Mouse (Mus musculus) midbrain, embryonic 10.5 days (tissue): ENCODE data around the gene H2-M10.2. TPM values are rescaled to one million over a fixed set of nuclear protein-coding genes. Genes with fewer than 3 reads are reported as not detected.

Experiments used
- DNase-seq: peaks from one replicate; pipeline ENCODE4 v3.0.0-alpha.2; 2017; ENCODE audit warnings: low spot score
- H3K27ac ChIP-seq: fragments of 300-500 bp; sonication (generic); replicated peaks from 2 replicates; pipeline ENCODE4 v1.5.1; 2016; ENCODE audit warnings: mild to moderate bottlenecking
- H3K27me3 ChIP-seq: fragments of 300-500 bp; sonication (generic); 2 replicates; pipeline ENCODE4 v1.6.1; 2016; ENCODE audit warnings: low read depth, mild to moderate bottlenecking; ENCODE audit not compliant: poor library complexity, severe bottlenecking
- H3K36me3 ChIP-seq: fragments of 300-500 bp; sonication (generic); 2 replicates; pipeline ENCODE4 v1.6.1; 2016; ENCODE audit warnings: mild to moderate bottlenecking, moderate library complexity
- H3K4me1 ChIP-seq: fragments of 300-500 bp; sonication (generic); 2 replicates; pipeline ENCODE4 v1.6.1; 2016
- H3K4me3 ChIP-seq: fragments of 300-500 bp; sonication (generic); 2 replicates; pipeline ENCODE4 v1.5.1; 2016; ENCODE audit warnings: mild to moderate bottlenecking, moderate library complexity
- H3K9me3 ChIP-seq: fragments of 300-500 bp; sonication (generic); replicated peaks from 2 replicates; pipeline ENCODE4 v1.6.1; 2016; ENCODE audit warnings: mild to moderate bottlenecking
- WGBS: fragments of 180-500 bp; shearing (Covaris S2); methylation state at CpG from one replicate; pipeline ENCODE4 v1.1.7; 2016; 5-methylcytosine and 5-hydroxymethylcytosine counted together
- polyA plus RNA-seq: library from polyadenylated mRNA; unstranded; fragments of >200 nt; fragmentation: Nextera tagmentation; extraction: Ambion mirVana; gene quantifications from 2 replicates; pipeline ENCODE4 v1.2.1, GENCODE M21; 2016

The H2-M10.2 gene
- polyA plus RNA-seq, 1 experiment from 2014 or later: 0.17 TPM

- Histone ChIP-seq H3K9me3 (no peaks in the 10 kb centered on the region), H3K4me3 (peak overlapping the region; percentile 80), H3K36me3 (peaks cover 64% of the 10 kb centered on the region), H3K4me1 (peaks cover 31% of the 10 kb centered on the region), H3K27ac (peak overlapping the region; percentile 99), H3K27me3 (no peaks in the 10 kb centered on the region)
- peak; percentile 92 for DNase-seq
- WGBS: under 1% methylated on average over 68 of the region's 84 CpGs
These were observed 15.2 kb downstream of the H2-M10.2 start for GRCm38 (mm10) chr17:36270956-36271585.

GRCm38 (mm10) chr17:36265834-36266233, 20.5 kb downstream of the H2-M10.2 start:
- Histone ChIP-seq H3K27me3 (no peaks in the 10 kb centered on the region), H3K27ac (no peak overlapping the region), H3K9me3 (no peaks in the 10 kb centered on the region), H3K4me1 (peaks cover 11% of the 10 kb centered on the region), H3K4me3 (no peak overlapping the region), H3K36me3 (peaks cover 79% of the 10 kb centered on the region)
- DNase-seq: no peak
- WGBS: 81% methylated on average over 5 of the region's 5 CpGs

- H3K9me3 ChIP-seq: no peaks in the 10 kb centered on the region
- no peaks in the 10 kb centered on the region for H3K27me3 ChIP-seq
- no peak overlapping the region for H3K27ac ChIP-seq
- DNase-seq: no peak
- peaks cover 93% of the 10 kb centered on the region for H3K36me3 ChIP-seq
- no peak overlapping the region for H3K4me3 ChIP-seq
- H3K4me1 ChIP-seq: no peaks in the 10 kb centered on the region
- 93% methylated on average over 3 of the region's 3 CpGs for WGBS
These were observed 21.9 kb downstream of the H2-M10.2 start for GRCm38 (mm10) chr17:36264273-36264925.

- no peak overlapping the region for H3K27ac ChIP-seq
- 92% methylated on average over 9 of the region's 9 CpGs for WGBS
- H3K36me3 ChIP-seq: peaks cover 82% of the 10 kb centered on the region
- peaks cover 9% of the 10 kb centered on the region for H3K4me1 ChIP-seq
- H3K4me3 ChIP-seq: no peak overlapping the region
- H3K9me3 ChIP-seq: no peaks in the 10 kb centered on the region
- DNase-seq: no peak
- H3K27me3 ChIP-seq: no peaks in the 10 kb centered on the region
These were observed 24.7 kb downstream of the H2-M10.2 start for GRCm38 (mm10) chr17:36261511-36262166.

- Histone ChIP-seq H3K4me3 (peak within 1 kb of the TSS; percentile 86), H3K9me3 (no peaks in the 10 kb centered on the region), H3K27me3 (no peaks in the 10 kb centered on the region), H3K36me3 (peaks cover 51% of the 10 kb centered on the region), H3K4me1 (peaks cover 11% of the 10 kb centered on the region), H3K27ac (peak within 1 kb of the TSS; percentile 89)
- 53% methylated on average over 6 of the region's 6 CpGs for WGBS
- DNase-seq: no peak
These were observed 28.3 kb downstream of the H2-M10.2 start, which contains the start of gene Rpp21 for GRCm38 (mm10) chr17:36257969-36258368. Rpp21 (minus strand) TSS chr17:36258069.

DNA sequence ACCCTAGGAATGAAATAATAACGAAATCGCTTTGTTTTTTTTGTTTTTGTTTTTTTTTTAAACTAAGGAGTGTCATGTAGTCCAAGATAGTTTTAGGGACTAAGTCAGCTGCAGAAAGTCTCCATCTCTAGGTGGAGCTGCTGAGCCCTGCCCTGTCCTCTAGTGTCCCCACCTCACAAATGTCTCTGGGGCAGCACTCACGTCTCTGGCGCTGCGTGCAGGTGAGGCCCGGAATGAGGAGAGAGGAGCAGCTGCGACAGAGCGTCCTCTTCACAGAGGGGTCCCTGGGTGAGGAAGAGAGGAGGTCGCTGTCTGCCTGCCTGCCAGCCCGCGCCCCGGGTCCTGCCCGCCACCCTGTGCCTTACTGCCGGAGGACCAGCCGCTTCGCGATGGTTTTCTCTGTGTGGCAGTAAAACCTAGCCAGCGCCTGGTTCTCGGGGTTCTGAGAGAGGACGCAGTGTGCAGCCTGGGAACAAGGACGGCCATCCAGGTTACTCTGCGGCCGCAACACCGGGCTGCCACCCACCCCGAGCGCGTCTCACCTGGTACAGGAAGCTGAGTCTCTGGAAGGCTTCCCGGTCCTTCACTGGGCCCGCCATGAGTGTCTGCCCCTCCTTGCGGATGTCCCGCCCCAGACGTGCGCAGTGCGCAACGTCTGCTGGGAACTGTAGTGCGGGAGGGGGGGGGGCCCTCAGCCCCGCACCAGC, 28.9 kb downstream of the H2-M10.2 start:
- peak overlapping the region; percentile 86 for H3K4me3 ChIP-seq
- H3K4me1 ChIP-seq: peaks cover 12% of the 10 kb centered on the region
- peak overlapping the region; percentile 89 for H3K27ac ChIP-seq
- H3K36me3 ChIP-seq: peaks cover 46% of the 10 kb centered on the region
- H3K27me3 ChIP-seq: peaks cover 5% of the 10 kb centered on the region
- under 1% methylated on average over 37 of the region's 37 CpGs for WGBS
- DNase-seq: peak; percentile 75
- no peaks in the 10 kb centered on the region for H3K9me3 ChIP-seq

GRCm38 (mm10) chr17:36253087-36253600, 33.1 kb downstream of the H2-M10.2 start:
- Histone ChIP-seq H3K27ac (no peak overlapping the region), H3K4me3 (no peak overlapping the region), H3K9me3 (no peaks in the 10 kb centered on the region), H3K4me1 (peaks cover 21% of the 10 kb centered on the region), H3K36me3 (0 out of 2 replicates have a peak, but pooled peaks cover 4% of the 10 kb centered on the region), H3K27me3 (peaks cover 44% of the 10 kb centered on the region)
- no peak for DNase-seq
- WGBS: 72% methylated on average over 6 of the region's 6 CpGs

- 0 out of 2 replicates have a peak, but pooled peaks cover 4% of the 10 kb centered on the region for H3K36me3 ChIP-seq
- H3K9me3 ChIP-seq: no peaks in the 10 kb centered on the region
- H3K4me3 ChIP-seq: peak overlapping the region; percentile 43
- DNase-seq: peak; percentile 40
- 11% methylated on average over 25 of the region's 25 CpGs for WGBS
- peaks cover 18% of the 10 kb centered on the region for H3K4me1 ChIP-seq
- no peak overlapping the region for H3K27ac ChIP-seq
- H3K27me3 ChIP-seq: peaks cover 51% of the 10 kb centered on the region
These were observed 33.9 kb downstream of the H2-M10.2 start for GRCm38 (mm10) chr17:36252250-36252876.

- Histone ChIP-seq H3K27me3 (peaks cover 51% of the 10 kb centered on the region), H3K9me3 (peaks cover 4% of the 10 kb centered on the region; the same call in 1 of the 2 replicates), H3K4me3 (peak overlapping the region; percentile 30), H3K36me3 (no peaks in the 10 kb centered on the region), H3K4me1 (peaks cover 10% of the 10 kb centered on the region), H3K27ac (no peak overlapping the region)
- 28% methylated on average over 33 of the region's 33 CpGs for WGBS
- no peak for DNase-seq
These were observed 37.4 kb downstream of the H2-M10.2 start for GRCm38 (mm10) chr17:36248886-36249285.

GRCm38 (mm10) chr17:36245741-36246140, 40.5 kb downstream of the H2-M10.2 start:
- no peak overlapping the region for H3K4me3 ChIP-seq
- no peaks in the 10 kb centered on the region for H3K36me3 ChIP-seq
- 89% methylated on average over 2 of the region's 2 CpGs for WGBS
- H3K27me3 ChIP-seq: peaks cover 31% of the 10 kb centered on the region
- DNase-seq: no peak
- H3K9me3 ChIP-seq: peaks cover 4% of the 10 kb centered on the region; the same call in 1 of the 2 replicates
- H3K4me1 ChIP-seq: peaks cover 8% of the 10 kb centered on the region
- H3K27ac ChIP-seq: no peak overlapping the region

DNA sequence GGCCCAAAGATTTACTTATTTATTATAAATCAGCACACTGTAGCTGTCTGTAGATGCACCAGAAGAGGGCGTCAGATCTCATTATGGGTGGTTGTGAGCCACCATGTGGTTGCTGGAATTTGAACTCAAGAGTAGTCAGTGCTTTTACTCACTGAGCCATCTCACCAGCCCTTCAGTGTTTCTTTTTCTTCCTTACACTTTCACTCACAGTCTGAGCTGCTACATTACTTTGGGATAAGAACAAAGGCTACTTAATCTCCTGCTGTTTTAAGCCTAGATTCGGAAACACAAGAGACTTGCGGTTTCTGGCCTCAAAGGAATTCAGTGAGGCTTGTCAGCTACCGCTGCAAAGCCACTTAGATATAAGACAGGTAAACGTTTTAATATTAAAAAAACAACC, 42.3 kb downstream of the H2-M10.2 start:
- no peak for DNase-seq
- peaks cover 4% of the 10 kb centered on the region; the same call in 1 of the 2 replicates for H3K9me3 ChIP-seq
- 21% methylated on average over 5 of the region's 5 CpGs for WGBS
- no peak overlapping the region for H3K27ac ChIP-seq
- peaks cover 17% of the 10 kb centered on the region for H3K27me3 ChIP-seq
- H3K4me1 ChIP-seq: peaks cover 10% of the 10 kb centered on the region
- H3K36me3 ChIP-seq: no peaks in the 10 kb centered on the region
- no peak overlapping the region for H3K4me3 ChIP-seq
